Mouse (Mus musculus) thymus, postnatal 25 days (tissue): Measurements from ENCODE around the gene Efna3.

ENCODE experiments used
- DNase-seq: peaks from one replicate; pipeline ENCODE4 v3.0.0; 2022

The Efna3 gene

GRCm38 (mm10) chr3:89315930-89316831, 6.6 kb downstream of the Efna3 start:
- DNase-seq = no peak

GRCm38 (mm10) chr3:89315195-89315929, 7.4 kb downstream of the Efna3 start:
- DNase-seq = peak; percentile 66

DNA sequence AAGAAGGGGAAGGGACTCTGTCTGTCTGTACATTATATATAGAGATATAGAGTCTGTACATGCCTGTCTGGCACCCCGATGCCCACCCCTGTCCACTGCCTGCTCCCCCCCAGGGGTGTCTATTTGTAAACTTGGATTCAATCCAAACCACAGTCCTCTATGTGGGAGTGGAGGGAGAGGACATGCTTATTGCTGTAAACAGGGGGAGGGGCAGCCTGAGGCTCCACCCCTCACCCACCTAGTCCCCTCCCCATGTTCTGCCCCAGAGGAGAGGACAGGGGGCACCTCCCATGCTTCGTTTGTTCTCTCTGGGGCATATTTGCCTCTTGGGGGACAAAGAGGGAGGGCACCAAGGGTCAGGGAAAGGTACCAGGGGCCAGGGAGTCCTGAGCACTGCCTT, 8.0 kb downstream of the Efna3 start:
- no peak for DNase-seq

- DNase-seq = no peak
Observed at GRCm38 (mm10) chr3:89314340-89314739, 8.4 kb downstream of the Efna3 start.

DNA sequence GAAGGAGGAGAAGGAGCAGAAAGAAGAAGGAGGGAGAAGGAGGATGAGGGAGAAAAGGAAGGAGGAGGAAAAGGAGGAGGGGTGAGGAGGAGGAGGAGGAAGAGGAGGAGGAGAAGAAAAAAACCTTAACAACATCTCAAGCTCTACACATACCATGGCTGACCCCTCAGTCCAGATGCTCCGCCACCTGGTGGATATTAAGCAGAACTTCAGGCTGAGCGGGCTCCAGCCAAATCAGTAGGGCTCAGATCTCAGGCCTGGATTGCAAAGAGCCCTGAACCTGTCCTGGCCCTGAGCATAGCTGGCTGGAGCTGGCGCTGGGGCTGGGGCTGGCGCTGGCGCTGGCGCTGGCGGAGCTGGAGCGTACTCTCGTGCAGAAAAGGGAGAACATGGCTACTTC, 14.7 kb downstream of the Efna3 start:
- peak; percentile 61 for DNase-seq

- DNase-seq = no peak
Observed at GRCm38 (mm10) chr3:89305551-89306325, 17.0 kb downstream of the Efna3 start.

GRCm38 (mm10) chr3:89305105-89305504, 17.7 kb downstream of the Efna3 start:
- no peak for DNase-seq

- DNase-seq = no peak
Observed at GRCm38 (mm10) chr3:89304440-89304839, 18.3 kb downstream of the Efna3 start.

GRCm38 (mm10) chr3:89300514-89300913, 22.3 kb downstream of the Efna3 start:
- no peak for DNase-seq

DNA sequence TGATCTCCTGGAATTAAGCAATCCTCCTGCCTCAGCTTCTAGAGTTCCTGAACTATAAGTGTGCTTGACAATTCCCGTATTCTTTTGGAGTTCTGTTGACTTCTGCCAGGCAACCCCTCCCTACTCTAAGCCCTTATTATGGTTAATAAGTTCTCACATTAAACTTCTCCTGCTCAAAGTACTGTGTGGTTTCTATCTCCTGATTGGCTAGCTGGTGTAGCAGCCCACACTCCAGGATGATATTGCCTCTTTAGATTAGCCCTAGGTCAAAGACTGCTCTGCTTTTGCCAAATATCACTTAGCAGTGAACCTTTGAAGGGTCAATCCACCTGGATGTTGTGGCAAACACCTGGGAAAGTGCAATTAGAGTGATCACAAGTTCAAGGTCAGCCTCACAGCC, 22.7 kb downstream of the Efna3 start:
- no peak for DNase-seq

GRCm38 (mm10) chr3:89299499-89299898, 23.3 kb downstream of the Efna3 start:
- peak; percentile 57 for DNase-seq

GRCm38 (mm10) chr3:89298908-89299307, 23.9 kb downstream of the Efna3 start:
- DNase-seq = no peak

DNA sequence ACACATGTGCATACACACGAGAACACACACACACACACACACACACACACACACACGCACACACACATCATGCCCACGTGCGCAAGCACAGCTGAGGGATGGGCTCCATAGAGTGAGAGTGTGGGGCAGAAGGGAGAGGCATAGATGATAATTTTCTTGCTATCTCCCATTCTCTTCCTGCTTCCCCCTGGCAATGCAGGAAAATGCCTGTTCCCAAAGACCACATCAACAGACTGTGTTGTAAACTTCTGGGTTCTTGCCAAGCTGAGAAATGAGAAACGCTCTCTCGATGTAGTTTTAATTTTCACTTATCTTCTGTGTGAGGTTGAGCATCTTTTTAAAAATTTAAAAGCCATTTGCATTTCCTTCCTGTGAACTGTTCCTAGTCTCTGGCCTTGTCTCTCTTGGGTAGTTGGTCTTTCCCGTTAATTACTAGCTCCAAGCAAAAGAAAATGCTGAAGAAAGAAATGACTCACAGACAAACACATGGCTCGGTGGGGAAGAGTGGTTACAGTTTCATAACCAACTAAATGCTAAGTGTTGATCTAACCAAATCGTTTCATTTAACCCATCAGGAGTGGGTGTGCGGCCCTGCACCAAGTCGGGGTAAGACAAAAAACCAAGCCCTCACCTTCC, 25.9 kb downstream of the Efna3 start:
- DNase-seq = no peak

DNA sequence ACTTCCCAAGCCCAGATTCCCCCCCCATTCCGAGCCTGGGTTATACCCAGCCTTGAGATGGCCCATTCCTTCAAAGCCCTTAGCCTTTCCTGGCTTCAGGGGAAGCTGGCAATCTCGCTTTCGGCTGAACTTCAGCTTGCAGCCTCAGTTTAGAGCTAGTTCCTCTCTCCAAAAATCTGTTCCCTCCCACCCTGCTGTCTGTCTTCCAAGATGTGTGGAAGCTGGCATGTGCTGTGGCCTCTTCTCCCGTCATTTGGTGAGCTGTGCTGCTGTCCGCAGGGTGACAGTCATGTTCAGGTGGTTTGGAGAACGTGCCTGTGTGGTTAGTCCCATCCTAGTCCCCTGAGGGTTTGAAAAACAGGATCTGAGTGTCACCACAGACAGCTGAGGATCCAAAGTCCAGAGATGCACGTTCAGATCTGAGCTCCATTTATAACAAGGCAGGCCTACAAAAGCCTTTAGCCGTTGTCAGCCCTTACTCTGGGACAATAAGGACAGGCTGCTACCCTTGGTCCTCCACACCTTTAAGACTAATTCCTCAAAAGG, 27.0 kb downstream of the Efna3 start:
- DNase-seq = no peak

- DNase-seq = no peak
Observed at GRCm38 (mm10) chr3:89294195-89294594, 28.6 kb downstream of the Efna3 start.

- DNase-seq = no peak
Observed at GRCm38 (mm10) chr3:89293247-89293918, 29.4 kb downstream of the Efna3 start.

DNA sequence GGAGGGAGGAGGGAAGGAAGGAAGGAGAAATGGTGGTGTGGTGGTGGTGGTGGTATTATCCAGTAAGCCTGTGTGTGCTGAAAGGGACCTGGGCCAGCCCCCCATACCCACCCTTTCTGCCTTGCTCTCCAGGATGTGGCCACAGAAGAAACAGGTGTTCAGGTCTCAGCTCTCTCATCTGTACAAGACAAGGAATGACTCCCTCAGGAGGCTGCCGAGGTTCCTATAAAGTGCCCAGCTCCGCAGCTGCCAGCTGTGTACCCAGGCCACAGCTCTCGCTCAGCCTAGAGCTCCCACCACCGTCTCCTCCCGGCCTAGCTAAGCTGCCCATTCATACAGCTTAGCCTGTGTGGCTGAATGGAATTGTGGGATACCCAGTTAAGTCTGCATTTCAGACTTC, 30.5 kb downstream of the Efna3 start:
- DNase-seq = peak; percentile 46

DNA sequence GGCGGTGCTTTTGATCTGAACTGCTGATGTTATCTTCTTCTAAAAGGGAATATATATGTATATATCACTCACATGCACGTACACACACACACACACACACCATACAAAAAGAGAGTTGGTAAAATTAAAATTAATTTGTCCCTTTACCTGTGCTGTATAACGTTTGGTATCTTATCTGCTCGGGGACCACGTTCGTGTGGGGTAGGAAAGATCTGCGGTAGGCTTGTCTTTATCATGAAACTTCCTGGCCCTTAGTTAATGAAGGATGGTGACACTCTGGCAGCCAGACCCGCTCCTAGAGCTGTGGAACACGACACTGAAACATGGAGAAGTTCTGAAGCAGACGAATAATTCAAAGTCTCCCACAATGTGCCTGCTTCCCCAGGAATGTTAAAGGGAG, 30.9 kb downstream of the Efna3 start:
- DNase-seq = no peak

- no peak for DNase-seq
Observed at GRCm38 (mm10) chr3:89288503-89288928, 34.2 kb downstream of the Efna3 start.

DNA sequence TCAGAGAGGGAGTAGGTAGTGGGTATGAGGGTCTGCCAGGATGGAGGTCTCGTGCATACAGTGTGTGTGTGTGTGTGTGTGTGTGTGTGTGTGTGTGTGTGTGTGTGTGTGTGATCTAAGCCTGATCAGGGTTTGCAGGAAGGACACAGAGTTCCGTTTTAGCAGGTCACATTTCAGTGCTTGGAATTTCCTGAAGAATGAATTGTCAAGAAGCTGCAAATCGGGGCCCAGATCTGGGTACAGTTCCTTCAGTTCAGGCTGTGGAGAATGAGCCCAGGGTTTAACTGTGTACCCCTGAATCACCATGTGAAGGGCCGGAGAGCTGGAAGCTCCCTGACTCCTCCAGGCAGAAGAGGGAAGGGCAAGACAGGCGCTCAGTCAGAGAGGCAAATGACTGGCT, 35.5 kb downstream of the Efna3 start:
- no peak for DNase-seq

DNA sequence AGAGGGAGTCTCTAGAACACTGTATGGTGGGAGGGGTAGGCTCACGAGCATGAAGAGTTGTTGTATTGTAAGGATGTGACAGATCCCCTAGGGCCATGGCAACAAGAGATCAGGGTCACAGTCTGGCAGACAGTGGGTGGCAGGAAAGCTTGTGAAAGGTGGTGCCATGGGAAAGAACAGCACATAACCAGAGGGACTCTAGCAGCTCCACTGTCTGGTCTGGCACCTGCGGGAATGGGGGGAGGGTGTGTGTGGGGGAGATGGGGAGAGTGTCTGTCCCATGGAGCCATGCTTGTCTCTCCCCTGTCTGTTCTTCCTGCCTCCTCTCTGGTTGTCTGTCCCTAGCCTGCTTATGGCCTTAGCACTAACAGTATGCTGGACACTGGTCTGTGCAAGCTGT, 37.2 kb downstream of the Efna3 start:
- DNase-seq = no peak

DNA sequence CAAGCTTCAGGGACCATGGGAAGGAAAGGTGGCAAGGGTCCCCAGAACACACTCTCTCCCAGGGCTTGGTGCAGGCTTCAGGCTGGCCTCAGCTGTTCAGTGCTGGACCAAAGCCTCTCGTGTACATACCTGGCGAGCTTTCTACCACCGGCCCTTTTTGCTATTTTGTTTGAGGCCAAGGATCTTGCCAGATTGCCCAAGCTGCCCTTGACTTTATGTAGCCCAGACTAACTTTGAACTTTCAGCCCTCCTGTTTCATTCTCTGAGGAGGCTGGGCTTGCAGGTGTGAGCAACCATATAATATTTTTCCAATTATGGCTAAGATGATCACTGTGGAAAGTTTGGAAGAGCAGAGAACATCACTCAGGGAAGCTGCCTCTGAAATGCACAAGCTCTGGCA, 38.5 kb downstream of the Efna3 start:
- DNase-seq = no peak
